30 mouse cellular contexts compared by ENCODE assay signal in genomic region chr2:170470591-170470990, GRCm38 (mm10). TPM values are rescaled to one million over a fixed set of nuclear protein-coding genes. Genes with fewer than 3 reads are reported as not detected.
"Had no signal": no experiment of that assay in that cellular context is flagged by ENCODE, and none has a peak within 500 bp of the region (broad histone marks: within the 10 kb centered on the region; RNA-seq: fewer than 3 reads in every experiment).

No protein-coding gene starts in this region.

- H3K9ac ChIP-seq: liver, embryonic 13.5 days; lung, embryonic 15.5 days; neural tube, embryonic 13.5 days had no signal

- H3K27ac ChIP-seq: kidney, postnatal 0 days; layer of hippocampus, adult 2 months; left cerebral cortex, adult 2 months; liver, embryonic 13.5 days; midbrain, embryonic 10.5 days; neural tube, embryonic 13.5 days; stomach, postnatal 0 days had no signal

- H3K9me3 ChIP-seq: liver, embryonic 13.5 days; lung, embryonic 15.5 days; midbrain, embryonic 10.5 days; neural tube, embryonic 13.5 days had no signal

- DNase-seq: kidney, adult 2 months; layer of hippocampus, adult 9-11 months; liver, embryonic 13.5 days; lung, postnatal 10 days; lung, postnatal 36 days; right cerebral cortex, adult 18-20 months; right cerebral cortex, postnatal 14 days; right cerebral cortex, postnatal 4 days; thymus, adult 18-20 months; thymus, postnatal 36 days had no signal

- ATAC-seq: intestine, postnatal 0 days; midbrain, embryonic 16.5 days had no signal

- H3K4me3 ChIP-seq: layer of hippocampus, adult 2 months; left cerebral cortex, adult 2 months; liver, embryonic 13.5 days; lung, embryonic 15.5 days; megakaryocyte, embryonic 14.5 days; midbrain, embryonic 10.5 days; neural tube, embryonic 13.5 days had no signal

- H3K4me2 ChIP-seq: liver, embryonic 13.5 days; lung, embryonic 15.5 days; neural tube, embryonic 13.5 days had no signal

- H3K36me3 ChIP-seq: liver, embryonic 13.5 days; lung, embryonic 15.5 days; midbrain, embryonic 10.5 days; neural tube, embryonic 13.5 days had no signal

- H3K27me3 ChIP-seq: liver, embryonic 13.5 days; lung, embryonic 15.5 days had no signal

RNA-seq across cellular contexts. Expression of gene Cyp24a1, which starts 26.4 kb away (rescaled TPM):
- total RNA-seq: layer of hippocampus, adult 2 months; layer of hippocampus, postnatal 25 days; left cerebral cortex, adult 2 months; left cerebral cortex, postnatal 10 days; left cerebral cortex, postnatal 36 days; liver, adult 2 months had no signal
- polyA plus RNA-seq: intestine, postnatal 0 days; large intestine, adult 2 months; limb, embryonic 11.5 days; liver, adult 2 months; liver, embryonic 13.5 days; liver, embryonic 16.5 days; lung, embryonic 15.5 days; midbrain, embryonic 10.5 days; neural tube, embryonic 13.5 days; stomach, embryonic 14.5 days; stomach, postnatal 0 days; urinary bladder, adult 2 months had no signal

RNA-seq across cellular contexts. Expression of gene Bcas1, which starts 42.9 kb away (rescaled TPM):
- total RNA-seq: liver, adult 2 months had no signal
- polyA plus RNA-seq: kidney, embryonic 14.5 days had no signal
